Mouse (Mus musculus): ENCODE measurements around the gene Gmeb2.
A peak's percentile ranks its signal among the peaks of the same experiment; 100 is the strongest.

The Gmeb2 gene

GRCm38 (mm10) chr2:181220361-181220760, 67.5 kb downstream of the Gmeb2 start:
- DNase-seq: peak; percentile 21

- peak; percentile 48 for DNase-seq
Observed at GRCm38 (mm10) chr2:181219538-181220216, 68.2 kb downstream of the Gmeb2 start, which contains the start of gene Fndc11. Gene Fndc11, plus strand, starts transcription at chr2:181220013.

GRCm38 (mm10) chr2:181218881-181219485, 68.9 kb downstream of the Gmeb2 start:
- no peak for DNase-seq

GRCm38 (mm10) chr2:181216037-181216436, 71.8 kb downstream of the Gmeb2 start:
- no peak for DNase-seq

- DNase-seq: no peak
Observed at GRCm38 (mm10) chr2:181213021-181213445, 74.8 kb downstream of the Gmeb2 start, which contains the start of gene Srms. Gene Srms, minus strand, starts transcription at chr2:181213185.

GRCm38 (mm10) chr2:181212389-181213020, 75.3 kb downstream of the Gmeb2 start:
- DNase-seq: no peak

- no peak for DNase-seq
Observed at GRCm38 (mm10) chr2:181206118-181206517, 81.7 kb downstream of the Gmeb2 start.

GRCm38 (mm10) chr2:181205678-181206077, 82.2 kb downstream of the Gmeb2 start:
- no peak for DNase-seq

- DNase-seq: no peak
Observed at GRCm38 (mm10) chr2:181202886-181203285, 84.9 kb downstream of the Gmeb2 start.

- DNase-seq: no peak
Observed at GRCm38 (mm10) chr2:181202422-181202821, 85.4 kb downstream of the Gmeb2 start, which contains the start of gene Ptk6. Gene Ptk6, minus strand, starts transcription at chr2:181202789.

GRCm38 (mm10) chr2:181201606-181202005, 86.2 kb downstream of the Gmeb2 start:
- no peak for DNase-seq

Measured in cerebellum, adult 11 months (tissue).